Mouse (Mus musculus): Measurements from ENCODE around the gene Cuedc1.

Cuedc1 gene

DNA sequence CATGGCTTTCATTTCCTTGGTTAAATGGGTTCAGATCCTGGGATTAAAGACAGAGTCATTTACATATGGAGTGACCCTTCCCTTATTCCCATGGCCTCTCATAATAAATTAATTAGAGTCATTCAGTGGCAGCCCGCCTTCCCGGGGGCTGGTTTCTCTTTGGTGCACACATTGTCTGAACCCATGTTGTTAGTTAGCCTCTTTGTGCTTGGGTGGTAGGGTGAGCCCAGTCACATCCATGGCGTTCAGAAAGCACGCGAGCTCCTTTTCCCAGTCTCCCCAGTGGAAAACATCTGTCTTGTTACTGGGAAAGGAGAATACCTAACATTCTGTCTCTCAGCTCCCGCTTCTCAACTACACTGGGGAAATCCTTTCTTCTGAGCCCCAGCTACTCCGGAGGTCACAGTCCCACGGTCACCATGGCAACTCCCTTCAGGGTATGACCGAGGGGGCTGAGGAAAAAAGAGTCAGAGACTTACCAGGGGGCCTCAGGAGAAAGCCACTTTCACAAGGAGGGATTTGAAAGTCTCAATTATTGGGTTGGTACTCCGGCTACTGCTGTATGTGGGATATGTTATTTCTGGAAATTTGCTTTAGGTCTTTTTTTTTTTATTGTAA is 143.0 kb downstream of the Cuedc1 start:
- DNase-seq (ENCODE audit: low spot score in 2 of 2): no peak

DNA sequence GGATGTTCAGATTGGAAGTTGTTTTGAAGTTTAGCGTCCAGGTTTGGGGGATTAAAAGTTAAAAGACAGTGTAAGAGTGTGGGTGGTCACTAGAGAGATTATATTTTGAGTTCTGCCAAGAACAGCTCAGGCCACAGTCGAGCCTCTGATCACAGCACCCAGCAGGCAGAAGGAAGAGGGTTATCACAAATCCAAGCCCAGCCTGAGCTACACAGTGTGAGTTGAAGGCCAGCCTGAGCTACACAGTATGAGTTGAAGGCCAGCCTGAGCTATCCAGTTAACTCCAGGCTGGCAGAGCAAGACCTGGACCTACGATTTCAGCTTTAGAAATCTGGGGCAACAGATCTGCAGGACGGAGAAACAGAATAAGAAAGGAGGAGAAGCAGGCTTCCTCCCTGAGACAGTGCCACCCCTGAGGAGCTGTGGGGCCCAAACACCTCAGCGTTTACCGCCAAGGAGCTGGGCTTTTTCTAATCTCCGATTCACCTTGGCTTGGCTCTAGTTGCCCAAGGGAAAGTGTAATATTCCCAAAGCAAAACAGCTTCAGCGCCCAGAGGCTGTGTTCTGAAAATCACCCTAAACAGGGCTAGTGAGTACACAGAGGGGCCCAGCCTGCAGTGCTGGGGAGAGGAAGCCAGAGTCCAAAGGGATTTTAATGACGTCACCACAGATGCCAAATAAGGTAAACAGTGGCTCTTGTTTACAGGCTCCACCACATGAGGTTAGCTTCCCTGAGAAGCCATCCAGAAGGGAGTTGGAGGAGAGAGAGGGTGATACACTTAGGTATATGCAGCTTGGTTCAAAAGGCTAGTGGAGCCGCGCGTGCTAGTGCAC is 143.8 kb downstream of the Cuedc1 start:
- no peak for DNase-seq (ENCODE audit: low spot score in 2 of 2)

Data from frontal cortex, postnatal 25 days (tissue).